Mouse (Mus musculus): Measurements from ENCODE around the gene Olfr1166. TPM values are rescaled to one million over a fixed set of nuclear protein-coding genes. Genes with fewer than 3 reads are reported as not detected.
"Not testable (repeated sequence)": the region's sequence is repeated elsewhere in the genome, so short reads cannot be mapped to it uniquely, and the experiment has no call there.

Gene Olfr1166
- not detected in 2 replicates for polyA plus RNA-seq (2014; fragmentation: Nextera tagmentation; extraction: Ambion mirVana)

GRCm38 (mm10) chr2:88128172-88128571 is at the start of gene Olfr1166:
Gene Olfr1166, minus strand, starts transcription at chr2:88128272.
- 79% methylated on average over 1 of the region's 1 CpGs for WGBS (ENCODE audit: insufficient replicate concordance)
- no peaks in the 10 kb centered on the region for H3K4me1 ChIP-seq (ENCODE audit: control insufficient read depth, insufficient read depth, low read length)
- ATAC-seq (replicated peaks; ENCODE audit: insufficient number of reproducible peaks, low FRiP score, low TSS enrichment) = no peak

DNA sequence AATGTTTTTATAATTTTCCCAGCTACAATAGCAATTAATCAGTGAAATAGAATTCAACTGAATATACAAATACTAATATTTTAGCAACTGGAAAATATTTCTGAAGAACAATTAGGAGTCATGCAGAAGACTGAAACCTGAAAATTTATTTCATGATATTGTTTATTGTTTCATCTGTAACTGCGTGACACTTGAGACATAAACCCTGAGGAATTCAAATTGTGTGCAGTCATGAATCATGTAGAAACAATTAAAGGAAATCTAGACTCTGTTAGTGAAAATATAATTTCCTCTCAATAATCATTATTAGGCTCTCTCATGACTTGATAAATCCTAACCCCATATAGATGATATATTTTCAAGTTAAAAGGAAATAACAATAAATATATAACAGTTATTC is 27.0 kb upstream of the Olfr1166 start, which contains the start of gene Olfr1167:
Gene Olfr1167, minus strand, starts transcription at position 101 of the 400 bp plus-strand sequence.
- H3K4me2 ChIP-seq; H3K9me3 ChIP-seq (replicated peaks; ENCODE audit: control insufficient read depth, low read length); H3K36me3 ChIP-seq (ENCODE audit: control insufficient read depth, insufficient read depth, low read length); H3K9ac ChIP-seq (ENCODE audit: low read depth, low read length); H3K27ac ChIP-seq (ENCODE audit: low read depth, low read length); H3K4me1 ChIP-seq (ENCODE audit: control insufficient read depth, insufficient read depth, low read length); H3K27me3 ChIP-seq (ENCODE audit: control insufficient read depth, insufficient read depth, low read length); H3K4me3 ChIP-seq (ENCODE audit: low read depth, low read length); ATAC-seq (replicated peaks; ENCODE audit: insufficient number of reproducible peaks, low FRiP score, low TSS enrichment): not testable (repeated sequence)
- WGBS (ENCODE audit: insufficient replicate concordance) = 76% methylated on average over 1 of the region's 1 CpGs

More at GRCm38 (mm10) chr2:88128172-88128571, at the start of gene Olfr1166:
- no peaks in the 10 kb centered on the region for H3K36me3 ChIP-seq (ENCODE audit: control insufficient read depth, insufficient read depth, low read length)
- no peak within 1 kb of the TSS for H3K4me2 ChIP-seq
- no peaks in the 10 kb centered on the region for H3K27me3 ChIP-seq (ENCODE audit: control insufficient read depth, insufficient read depth, low read length)
- no peak within 1 kb of the TSS for H3K27ac ChIP-seq (ENCODE audit: low read depth, low read length)
- no peaks in the 10 kb centered on the region for H3K9me3 ChIP-seq (replicated peaks; ENCODE audit: control insufficient read depth, low read length)
- H3K4me3 ChIP-seq (ENCODE audit: low read depth, low read length) = no peak within 1 kb of the TSS
- no peak within 1 kb of the TSS for H3K9ac ChIP-seq (ENCODE audit: low read depth, low read length)

DNA sequence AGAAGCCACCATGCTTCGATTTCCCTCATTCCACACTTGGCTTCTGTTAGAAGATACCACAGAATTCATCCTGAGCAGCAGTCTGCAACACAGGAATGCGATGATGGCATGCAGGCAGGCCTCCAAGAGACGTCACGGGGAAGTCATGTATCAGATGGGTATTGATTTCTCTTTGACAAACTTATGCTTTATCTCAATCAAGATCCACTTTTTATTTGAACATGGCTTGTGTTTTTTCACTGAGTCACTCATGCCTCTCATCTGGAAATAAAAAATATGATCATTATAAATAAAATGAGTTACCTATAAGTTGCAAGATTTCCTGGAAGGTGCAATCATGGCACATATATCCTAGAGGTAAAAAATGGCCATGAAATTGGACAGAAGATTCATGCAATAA is 34.2 kb downstream of the Olfr1166 start, which contains the start of gene Olfr1164:
Gene Olfr1164, minus strand, starts transcription at position 101 of the 400 bp plus-strand sequence.
- H3K9me3 ChIP-seq (replicated peaks; ENCODE audit: control insufficient read depth, low read length) = no peaks in the 10 kb centered on the region
- no peak within 1 kb of the TSS for H3K9ac ChIP-seq (ENCODE audit: low read depth, low read length)
- no peaks in the 10 kb centered on the region for H3K36me3 ChIP-seq (ENCODE audit: control insufficient read depth, insufficient read depth, low read length)
- no peak within 1 kb of the TSS for H3K4me3 ChIP-seq (ENCODE audit: low read depth, low read length)
- no peak for ATAC-seq (replicated peaks; ENCODE audit: insufficient number of reproducible peaks, low FRiP score, low TSS enrichment)
- H3K4me1 ChIP-seq (ENCODE audit: control insufficient read depth, insufficient read depth, low read length) = no peaks in the 10 kb centered on the region
- no peak within 1 kb of the TSS for H3K27ac ChIP-seq (ENCODE audit: low read depth, low read length)
- no peak within 1 kb of the TSS for H3K4me2 ChIP-seq
- WGBS (ENCODE audit: insufficient replicate concordance) = 70% methylated on average over 4 of the region's 4 CpGs
- H3K27me3 ChIP-seq (ENCODE audit: control insufficient read depth, insufficient read depth, low read length) = no peaks in the 10 kb centered on the region

Other genes starting within 250 kb of the Olfr1166 start
- not detected in 2 replicates for gene Olfr1153, start 233.3 kb downstream of the Olfr1166 start, polyA plus RNA-seq (2014; fragmentation: Nextera tagmentation; extraction: Ambion mirVana)
- not detected in 2 replicates for gene Olfr1154, start 223.1 kb downstream of the Olfr1166 start, polyA plus RNA-seq (2014; fragmentation: Nextera tagmentation; extraction: Ambion mirVana)
- gene Olfr1155, start 183.1 kb downstream of the Olfr1166 start, polyA plus RNA-seq (2014; fragmentation: Nextera tagmentation; extraction: Ambion mirVana) = not detected in 2 replicates
- not detected in 2 replicates for gene Olfr1156, start 175.2 kb downstream of the Olfr1166 start, polyA plus RNA-seq (2014; fragmentation: Nextera tagmentation; extraction: Ambion mirVana)
- gene Olfr1157, start 160.0 kb downstream of the Olfr1166 start, polyA plus RNA-seq (2014; fragmentation: Nextera tagmentation; extraction: Ambion mirVana) = not detected in 2 replicates
- not detected in 2 replicates for gene Olfr74, start 153.6 kb downstream of the Olfr1166 start, polyA plus RNA-seq (2014; fragmentation: Nextera tagmentation; extraction: Ambion mirVana)
- gene Olfr1158, start 138.2 kb downstream of the Olfr1166 start, polyA plus RNA-seq (2014; fragmentation: Nextera tagmentation; extraction: Ambion mirVana) = not detected in 2 replicates
- gene Olfr1160, start 120.0 kb downstream of the Olfr1166 start, polyA plus RNA-seq (2014; fragmentation: Nextera tagmentation; extraction: Ambion mirVana) = not detected in 2 replicates
- not detected in 2 replicates for gene Olfr1161, start 105.5 kb downstream of the Olfr1166 start, polyA plus RNA-seq (2014; fragmentation: Nextera tagmentation; extraction: Ambion mirVana)
- gene Olfr73, start 90.6 kb downstream of the Olfr1166 start, polyA plus RNA-seq (2014; fragmentation: Nextera tagmentation; extraction: Ambion mirVana) = not detected in 2 replicates
- not detected in 2 replicates for gene Olfr1162, start 77.1 kb downstream of the Olfr1166 start, polyA plus RNA-seq (2014; fragmentation: Nextera tagmentation; extraction: Ambion mirVana)
- gene Olfr1163, start 56.4 kb downstream of the Olfr1166 start, polyA plus RNA-seq (2014; fragmentation: Nextera tagmentation; extraction: Ambion mirVana) = not detected in 2 replicates
- not detected in 2 replicates for gene Olfr1164, start 34.3 kb downstream of the Olfr1166 start, polyA plus RNA-seq (2014; fragmentation: Nextera tagmentation; extraction: Ambion mirVana)
- gene Olfr1167, start 26.9 kb upstream of the Olfr1166 start, polyA plus RNA-seq (2014; fragmentation: Nextera tagmentation; extraction: Ambion mirVana) = not detected in 2 replicates
- gene Olfr1168, start 53.6 kb upstream of the Olfr1166 start, polyA plus RNA-seq (2014; fragmentation: Nextera tagmentation; extraction: Ambion mirVana) = not detected in 2 replicates
- gene Olfr1170, start 100.1 kb upstream of the Olfr1166 start, polyA plus RNA-seq (2014; fragmentation: Nextera tagmentation; extraction: Ambion mirVana) = not detected in 2 replicates
- not detected in 2 replicates for gene Olfr1173, start 151.6 kb upstream of the Olfr1166 start, polyA plus RNA-seq (2014; fragmentation: Nextera tagmentation; extraction: Ambion mirVana)
- not detected in 2 replicates for gene Olfr1174-ps, start 186.9 kb upstream of the Olfr1166 start, polyA plus RNA-seq (2014; fragmentation: Nextera tagmentation; extraction: Ambion mirVana)
- not detected in 2 replicates for gene Olfr1175-ps, start 198.9 kb upstream of the Olfr1166 start, polyA plus RNA-seq (2014; fragmentation: Nextera tagmentation; extraction: Ambion mirVana)
- not detected in 2 replicates for gene Olfr1176, start 208.4 kb upstream of the Olfr1166 start, polyA plus RNA-seq (2014; fragmentation: Nextera tagmentation; extraction: Ambion mirVana)
- not detected in 2 replicates for gene Olfr1177-ps, start 218.2 kb upstream of the Olfr1166 start, polyA plus RNA-seq (2014; fragmentation: Nextera tagmentation; extraction: Ambion mirVana)

Data from heart, embryonic 11.5 days (tissue).